Mouse (Mus musculus) c-Kit-positive CD71-positive TER-119-positive erythroid progenitor cells, embryonic 14.5 days (primary cell): ENCODE results near the gene Opcml.

Experiments used
- DNase-seq: peaks from one replicate; pipeline ENCODE4 v3.0.0-alpha.2; 2013; ENCODE audit warnings: low spot score

The Opcml gene

DNA sequence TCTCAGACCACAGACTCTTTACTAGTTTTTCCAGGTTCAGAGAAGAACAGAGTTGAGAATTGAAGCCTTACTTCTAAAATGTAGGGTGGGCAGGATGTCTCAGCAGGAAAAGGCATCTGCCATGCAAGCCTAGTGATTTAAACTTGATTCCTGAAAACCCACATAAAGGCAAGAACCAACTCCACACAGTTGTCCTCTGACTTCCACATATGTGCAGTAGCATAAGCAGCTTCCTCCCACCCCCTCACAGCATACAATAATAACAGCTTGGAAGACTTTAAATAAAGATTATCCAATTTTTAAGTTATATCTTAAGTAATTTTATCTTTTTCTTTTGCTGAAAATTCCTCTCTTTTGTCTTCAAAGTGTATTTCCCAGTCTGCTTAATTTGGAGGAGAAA lies 1150.3 kb downstream of the Opcml start:
- DNase-seq: no peak

DNA sequence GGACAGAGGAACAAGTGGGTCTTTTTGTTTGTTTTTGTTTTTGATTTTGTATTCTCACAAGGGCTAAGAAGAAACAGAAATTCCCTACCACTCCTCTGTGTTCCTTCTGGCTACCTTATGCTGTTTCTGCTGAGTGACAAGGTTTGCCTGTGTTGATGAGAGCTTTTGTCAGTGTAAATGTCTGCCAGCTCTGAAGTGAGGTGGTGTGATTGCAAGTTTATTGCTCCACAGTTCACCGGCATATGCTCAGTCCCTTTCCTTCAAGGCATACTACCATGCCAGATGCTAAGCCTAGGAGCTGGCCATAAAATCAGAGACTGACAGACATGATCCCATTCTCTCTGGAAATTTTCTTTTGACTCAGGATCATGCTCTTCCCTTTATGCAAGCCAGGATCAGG lies 1178.9 kb downstream of the Opcml start:
- no peak for DNase-seq
